Mouse (Mus musculus) lung, adult 2 months (tissue): ENCODE data around the gene Clhc1. TPM values are rescaled to one million over a fixed set of nuclear protein-coding genes. Genes with fewer than 3 reads are reported as not detected.

ENCODE experiments used
- DNase-seq: peaks from one replicate; pipeline ENCODE4 v3.0.0; 2022
- H3K4me1 ChIP-seq: fragments of 200-500 bp; 2 replicates; pipeline ENCODE4 v1.6.1; 2011; ENCODE audit warnings: low read length; ENCODE audit not compliant: control insufficient read depth, insufficient read depth
- H3K4me3 ChIP-seq: fragments of 200-500 bp; replicated peaks from 2 replicates; pipeline ENCODE3; 2011; ENCODE audit warnings: low read depth, mild to moderate bottlenecking, control low read depth, low read length; ENCODE audit errors: extremely low read depth
- CTCF ChIP-seq: fragments of 200-500 bp; IDR thresholded peaks from 2 replicates; pipeline ENCODE4 v1.5.1; 2011; ENCODE audit warnings: mild to moderate bottlenecking, low read length, control low read depth; ENCODE audit not compliant: insufficient read depth
- POLR2A ChIP-seq: fragments of 200-500 bp; IDR thresholded peaks from 2 replicates; pipeline ENCODE4 v1.6.1; 2011; ENCODE audit warnings: low read depth, mild to moderate bottlenecking, control low read depth, low read length, borderline replicate concordance; ENCODE audit errors: extremely low read depth
- WGBS: fragments of 180-500 bp; shearing (Covaris S2); methylation state at CpG from one replicate; pipeline ENCODE4 v1.1.7; 2018; 5-methylcytosine and 5-hydroxymethylcytosine counted together
- polyA plus RNA-seq: library from polyadenylated mRNA; depleted of rRNA; stranded (reverse); fragments of >200 nt; gene quantifications from 2 replicates; pipeline ENCODE4 v1.2.3, GENCODE M21; 2012; rRNA removed

Clhc1 gene
- polyA plus RNA-seq, 1 experiment: not detected

- no peak overlapping the region for H3K4me3 ChIP-seq
- no peak for DNase-seq
- WGBS: 56% methylated on average over 5 of the region's 5 CpGs
- no peak for TF ChIP-seq POLR2A
- TF ChIP-seq CTCF: no peak
- H3K4me1 ChIP-seq: no peaks in the 10 kb centered on the region; the same call in 1 of the 2 replicates
Measured at GRCm38 (mm10) chr11:29609756-29610468, 62.2 kb downstream of the Clhc1 start.

- Histone ChIP-seq H3K4me3 (no peak overlapping the region), H3K4me1 (no peaks in the 10 kb centered on the region; the same call in 1 of the 2 replicates)
- TF ChIP-seq POLR2A (no peak), CTCF (no peak)
- DNase-seq: no peak
Measured at GRCm38 (mm10) chr11:29612007-29612406, 64.3 kb downstream of the Clhc1 start.

- H3K4me1 ChIP-seq: no peaks in the 10 kb centered on the region; the same call in 1 of the 2 replicates
- WGBS: 77% methylated on average over 4 of the region's 4 CpGs
- no peak for TF ChIP-seq POLR2A
- DNase-seq: no peak
- H3K4me3 ChIP-seq: no peak overlapping the region
Measured at GRCm38 (mm10) chr11:29613185-29613735, 65.5 kb downstream of the Clhc1 start.

GRCm38 (mm10) chr11:29614217-29614924 lies 66.6 kb downstream of the Clhc1 start:
- no peak for TF ChIP-seq POLR2A
- TF ChIP-seq CTCF: no peak
- H3K4me3 ChIP-seq: no peak overlapping the region
- 65% methylated on average over 6 of the region's 6 CpGs for WGBS
- no peak for DNase-seq
- H3K4me1 ChIP-seq: no peaks in the 10 kb centered on the region; the same call in 1 of the 2 replicates

- Histone ChIP-seq H3K4me3 (no peak overlapping the region), H3K4me1 (no peaks in the 10 kb centered on the region)
- 73% methylated on average over 5 of the region's 5 CpGs for WGBS
- no peak for DNase-seq
- TF ChIP-seq POLR2A (no peak), CTCF (no peak)
Measured at GRCm38 (mm10) chr11:29622030-29622790, 74.5 kb downstream of the Clhc1 start.

- no peak overlapping the region for H3K4me3 ChIP-seq
- WGBS: 79% methylated on average over 3 of the region's 3 CpGs
- no peaks in the 10 kb centered on the region for H3K4me1 ChIP-seq
- DNase-seq: no peak
- TF ChIP-seq POLR2A: no peak
- no peak for TF ChIP-seq CTCF
Measured at GRCm38 (mm10) chr11:29623327-29623726, 75.6 kb downstream of the Clhc1 start.

- DNase-seq: no peak
- Histone ChIP-seq H3K4me3 (no peak overlapping the region), H3K4me1 (no peaks in the 10 kb centered on the region)
- 24% methylated on average over 5 of the region's 5 CpGs for WGBS
- TF ChIP-seq POLR2A: no peak
- TF ChIP-seq CTCF: no peak
Measured at GRCm38 (mm10) chr11:29626541-29626940, 78.8 kb downstream of the Clhc1 start.

GRCm38 (mm10) chr11:29627706-29628105 lies 80.0 kb downstream of the Clhc1 start:
- H3K4me3 ChIP-seq: no peak overlapping the region
- TF ChIP-seq CTCF (no peak), POLR2A (no peak)
- DNase-seq: no peak
- no peaks in the 10 kb centered on the region for H3K4me1 ChIP-seq
- WGBS: 98% methylated on average over 3 of the region's 3 CpGs

Other genes starting within 250 kb of the Clhc1 start
- gene Ccdc88a, start 174.3 kb upstream of the Clhc1 start, polyA plus RNA-seq: 2.0 and 2.3 TPM in 2 replicates
- 2.1 and 3.2 TPM in 2 replicates for gene Prorsd1, start 32.9 kb upstream of the Clhc1 start, polyA plus RNA-seq
- gene Mtif2, start 21.5 kb upstream of the Clhc1 start, polyA plus RNA-seq: 5.5 and 8.2 TPM in 2 replicates
- gene Rps27a, start 159 bp downstream of the Clhc1 start, polyA plus RNA-seq: 68.8 and 118 TPM in 2 replicates
- gene Rtn4, start 145.0 kb downstream of the Clhc1 start, polyA plus RNA-seq: 108 and 133 TPM in 2 replicates